Mouse (Mus musculus): Measurements from ENCODE around the gene Grwd1. TPM values are rescaled to one million over a fixed set of nuclear protein-coding genes. Genes with fewer than 3 reads are reported as not detected.

Grwd1 gene
- 10 to 100 TPM; 21.2 to 84.5 TPM for polyA plus RNA-seq (2012; fragmentation: generic; extraction: Trizol)

GRCm38 (mm10) chr7:45830427-45831127 lies at the start of gene Grwd1:
Gene Grwd1, minus strand, starts transcription at chr7:45830944.

GRCm38 (mm10) chr7:45878278-45878677 lies 47.5 kb upstream of the Grwd1 start, which contains the start of gene Grin2d:
Gene Grin2d, minus strand, starts transcription at chr7:45878378.

GRCm38 (mm10) chr7:45872624-45873023 lies 41.9 kb upstream of the Grwd1 start, which contains the start of gene Kdelr1:
Gene Kdelr1, plus strand, starts transcription at chr7:45872772.

GRCm38 (mm10) chr7:45824598-45824997 lies 6.1 kb downstream of the Grwd1 start, which contains the start of gene Kcnj14:
Gene Kcnj14, minus strand, starts transcription at chr7:45824782.

GRCm38 (mm10) chr7:45813787-45814779 lies 16.7 kb downstream of the Grwd1 start, which contains the start of gene Cyth2:
Gene Cyth2, minus strand, starts transcription at chr7:45814581.

GRCm38 (mm10) chr7:45784524-45785372 lies 46.0 kb downstream of the Grwd1 start, which contains the start of gene Sult2b1:
Gene Sult2b1, minus strand, starts transcription at chr7:45784669.

GRCm38 (mm10) chr7:45783511-45784091 lies 47.1 kb downstream of the Grwd1 start, which contains the start of gene Lmtk3:
Gene Lmtk3, plus strand, starts transcription at chr7:45783738.

Other genes starting within 250 kb of the Grwd1 start
- gene Fgf21, start 215.5 kb downstream of the Grwd1 start, polyA plus RNA-seq (2012; fragmentation: generic; extraction: Trizol): under 1 TPM in 1 of 2 experiments, not detected in 1; 0.27 TPM
- not detected for gene Fut1, start 213.7 kb downstream of the Grwd1 start, polyA plus RNA-seq (2012; fragmentation: generic; extraction: Trizol)
- not detected for gene Izumo1, start 209.1 kb downstream of the Grwd1 start, polyA plus RNA-seq (2012; fragmentation: generic; extraction: Trizol)
- gene Rasip1, start 203.5 kb downstream of the Grwd1 start, polyA plus RNA-seq (2012; fragmentation: generic; extraction: Trizol): under 1 TPM; 0.05 to 0.07 TPM
- 1 to 10 TPM in 1 of 2 experiments, under 1 TPM in 1; 0.05 to 1.3 TPM for gene Mamstr, start 191.0 kb downstream of the Grwd1 start, polyA plus RNA-seq (2012; fragmentation: generic; extraction: Trizol)
- gene Fut2, start 164.6 kb downstream of the Grwd1 start, polyA plus RNA-seq (2012; fragmentation: generic; extraction: Trizol): under 1 TPM in 1 of 2 experiments, not detected in 1; 0.06 TPM
- 1 to 10 TPM in 1 of 2 experiments, under 1 TPM in 1; 0.04 to 3.3 TPM for gene Ntn5, start 146.9 kb downstream of the Grwd1 start, polyA plus RNA-seq (2012; fragmentation: generic; extraction: Trizol)
- 1 to 10 TPM in 1 of 2 experiments, under 1 TPM in 1; 0.42 to 1.3 TPM for gene Sec1, start 136.5 kb downstream of the Grwd1 start, polyA plus RNA-seq (2012; fragmentation: generic; extraction: Trizol)
- gene Car11, start 131.1 kb downstream of the Grwd1 start, polyA plus RNA-seq (2012; fragmentation: generic; extraction: Trizol): 10 to 100 TPM in 1 of 2 experiments, under 1 TPM in 1; 0.81 to 21.1 TPM
- gene Dbp, start 125.9 kb downstream of the Grwd1 start, polyA plus RNA-seq (2012; fragmentation: generic; extraction: Trizol): 10 to 100 TPM; 13.0 to 47.5 TPM
- 1,000 to 10,000 TPM; 3,564 to 8,503 TPM for gene Rpl18, start 115.5 kb downstream of the Grwd1 start, polyA plus RNA-seq (2012; fragmentation: generic; extraction: Trizol)
- gene Sphk2, start 112.9 kb downstream of the Grwd1 start, polyA plus RNA-seq (2012; fragmentation: generic; extraction: Trizol): 10 to 100 TPM; 13.6 to 20.8 TPM
- under 1 TPM; 0.05 to 0.09 TPM for gene Fam83e, start 109.7 kb downstream of the Grwd1 start, polyA plus RNA-seq (2012; fragmentation: generic; extraction: Trizol)
- under 1 TPM in 1 of 2 experiments, not detected in 1; 0.12 TPM for gene Spaca4, start 105.1 kb downstream of the Grwd1 start, polyA plus RNA-seq (2012; fragmentation: generic; extraction: Trizol)
- under 1 TPM; 0.12 to 0.25 TPM for gene Lmtk3, start 47.2 kb downstream of the Grwd1 start, polyA plus RNA-seq (2012; fragmentation: generic; extraction: Trizol)
- under 1 TPM; 0.11 to 0.41 TPM for gene Sult2b1, start 46.3 kb downstream of the Grwd1 start, polyA plus RNA-seq (2012; fragmentation: generic; extraction: Trizol)
- 100 to 1,000 TPM; 107 to 115 TPM for gene Cyth2, start 16.4 kb downstream of the Grwd1 start, polyA plus RNA-seq (2012; fragmentation: generic; extraction: Trizol)
- gene Kcnj14, start 6.2 kb downstream of the Grwd1 start, polyA plus RNA-seq (2012; fragmentation: generic; extraction: Trizol): under 1 TPM; 0.09 to 0.12 TPM
- 100 to 1,000 TPM; 128 to 197 TPM for gene Kdelr1, start 41.8 kb upstream of the Grwd1 start, polyA plus RNA-seq (2012; fragmentation: generic; extraction: Trizol)
- 1 to 10 TPM in 1 of 2 experiments, under 1 TPM in 1; 0.42 to 2.0 TPM for gene Grin2d, start 47.4 kb upstream of the Grwd1 start, polyA plus RNA-seq (2012; fragmentation: generic; extraction: Trizol)
- 1 to 10 TPM in 1 of 2 experiments, under 1 TPM in 1; 0.63 to 2.8 TPM for gene Syngr4, start 65.8 kb upstream of the Grwd1 start, polyA plus RNA-seq (2012; fragmentation: generic; extraction: Trizol)
- 10 to 100 TPM in 1 of 2 experiments, 1 to 10 TPM in 1; 6.6 to 20.6 TPM for gene Tmem143, start 66.0 kb upstream of the Grwd1 start, polyA plus RNA-seq (2012; fragmentation: generic; extraction: Trizol)
- gene Emp3, start 90.5 kb upstream of the Grwd1 start, polyA plus RNA-seq (2012; fragmentation: generic; extraction: Trizol): 1,000 to 10,000 TPM in 1 of 2 experiments, 100 to 1,000 TPM in 1; 899 to 1,094 TPM
- under 1 TPM; 0.41 to 0.73 TPM for gene Ccdc114, start 93.1 kb upstream of the Grwd1 start, polyA plus RNA-seq (2012; fragmentation: generic; extraction: Trizol)
- gene Abcc6, start 199.4 kb upstream of the Grwd1 start, polyA plus RNA-seq (2012; fragmentation: generic; extraction: Trizol): under 1 TPM in 1 of 2 experiments, not detected in 1; 0.01 TPM
- 10 to 100 TPM; 22.3 to 32.0 TPM for gene Nomo1, start 202.8 kb upstream of the Grwd1 start, polyA plus RNA-seq (2012; fragmentation: generic; extraction: Trizol)

All from C3H10T1/2 (cell line).